Mouse (Mus musculus) right cerebral cortex, postnatal 36 days (tissue): ENCODE results near the gene Dot1l.
"Not testable (repeated sequence)": the region's sequence is repeated elsewhere in the genome, so short reads cannot be mapped to it uniquely, and the experiment has no call there.

Experiments
- DNase-seq, 2 experiments: peaks; one replicate each; pipeline ENCODE4 v3.0.0; 2022; ENCODE audit warnings: low spot score in 2 of 2, mixed read lengths in 1 of 2

The Dot1l gene

DNA sequence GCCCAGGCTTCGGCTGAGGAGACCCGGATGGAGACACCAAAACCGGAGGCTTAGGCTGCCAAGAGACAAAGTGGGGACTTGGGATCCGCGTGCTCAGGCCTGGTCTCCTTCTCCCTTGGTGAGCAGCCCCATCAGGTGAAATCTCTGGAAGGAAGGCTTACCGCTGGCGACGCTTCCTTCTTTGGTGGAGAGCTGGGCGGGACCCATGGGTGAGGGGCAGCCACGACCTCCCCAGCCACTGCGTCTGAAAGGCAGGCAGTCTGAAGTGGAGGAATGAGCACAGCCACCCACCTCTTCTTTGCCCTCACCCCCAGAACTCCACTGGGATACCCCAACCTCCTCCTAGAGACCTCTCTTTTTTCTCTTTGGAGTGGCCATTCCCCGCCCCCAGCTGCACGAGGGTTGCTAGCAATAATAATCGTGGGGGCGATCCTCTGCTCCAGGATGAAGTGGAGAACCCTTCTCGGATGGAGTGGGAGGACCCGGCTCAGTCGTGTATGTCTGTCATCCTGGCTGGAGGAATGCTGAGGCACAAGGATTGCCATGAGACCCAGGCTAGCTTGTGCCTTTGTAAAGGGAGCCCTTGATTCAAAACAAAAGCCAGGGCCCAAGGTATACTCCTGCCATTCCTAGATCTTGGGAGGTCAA, 54.1 kb downstream of the Dot1l start:
- peak in 1 of 2 experiments; percentile 63 for DNase-seq

GRCm38 (mm10) chr10:80810084-80810483, 55.1 kb downstream of the Dot1l start:
- DNase-seq, result no peak

GRCm38 (mm10) chr10:80812391-80813041, 57.5 kb downstream of the Dot1l start:
- DNase-seq, result no peak

- no peak for DNase-seq
These were observed 58.4 kb downstream of the Dot1l start, which contains the start of gene Jsrp1 for GRCm38 (mm10) chr10:80813366-80813765. TSS of gene Jsrp1 (minus strand) at chr10:80813498.

GRCm38 (mm10) chr10:80814800-80815199, 59.8 kb downstream of the Dot1l start:
- no peak for DNase-seq

DNA sequence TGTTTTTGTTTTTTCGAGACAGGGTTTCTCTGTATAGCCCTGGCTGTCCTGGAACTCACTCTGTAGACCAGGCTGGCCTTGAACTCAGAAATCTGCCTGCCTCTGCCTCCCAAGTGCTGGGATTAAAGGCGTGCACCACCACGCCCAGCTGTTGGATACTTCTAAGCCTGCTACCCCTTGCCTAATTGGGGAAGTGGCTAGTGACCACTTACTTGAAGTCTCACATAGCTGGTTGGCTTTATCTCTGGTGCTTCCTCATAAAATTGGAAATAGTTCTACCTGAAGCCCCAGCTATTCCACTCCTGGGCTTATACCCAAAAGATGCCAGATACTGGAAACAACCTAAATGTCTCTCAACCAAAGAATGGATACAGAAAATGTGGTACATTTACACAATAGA, 61.3 kb downstream of the Dot1l start:
- not testable (repeated sequence) for DNase-seq

DNA sequence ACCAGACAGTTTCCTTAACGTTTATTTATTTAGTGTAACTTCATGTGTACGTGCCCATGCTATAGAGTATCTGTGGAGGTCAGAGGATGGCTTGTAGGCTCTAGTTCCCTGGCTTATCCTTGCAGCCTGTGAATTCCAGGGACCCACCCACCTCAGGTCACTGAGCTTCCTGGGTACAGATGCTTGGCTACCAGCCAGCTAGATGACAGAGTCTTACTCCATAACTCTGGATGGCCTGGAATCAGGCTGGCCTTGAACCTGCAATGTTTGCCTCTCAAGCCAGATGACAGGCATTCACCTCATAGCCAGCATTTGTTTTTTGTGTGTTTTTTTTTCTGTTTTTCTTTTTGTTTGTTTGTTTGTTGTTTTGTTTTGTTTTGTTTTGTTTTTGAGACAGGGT, 62.2 kb downstream of the Dot1l start:
- no peak for DNase-seq

DNA sequence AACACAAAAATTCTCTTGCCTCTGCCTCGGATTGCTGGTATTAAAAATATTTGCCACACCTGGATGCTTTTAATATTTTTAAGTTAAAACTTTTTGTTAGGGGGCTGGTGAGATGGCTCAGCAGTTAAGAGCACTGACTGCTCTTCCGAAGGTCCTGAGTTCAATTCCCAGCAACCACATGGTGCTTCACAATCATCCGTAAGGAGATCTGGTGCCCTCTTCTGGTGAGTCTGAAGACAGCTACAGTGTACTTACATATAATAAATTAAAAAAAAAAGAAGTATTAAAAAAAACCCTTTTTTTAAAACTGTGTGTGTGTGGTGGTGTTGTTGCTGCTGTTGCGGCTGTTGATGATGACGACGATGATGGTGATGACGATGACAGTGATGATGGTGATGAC, 62.9 kb downstream of the Dot1l start:
- DNase-seq, result not testable (repeated sequence)

- DNase-seq, result no peak
These were observed 63.7 kb downstream of the Dot1l start for GRCm38 (mm10) chr10:80818599-80819281.

DNA sequence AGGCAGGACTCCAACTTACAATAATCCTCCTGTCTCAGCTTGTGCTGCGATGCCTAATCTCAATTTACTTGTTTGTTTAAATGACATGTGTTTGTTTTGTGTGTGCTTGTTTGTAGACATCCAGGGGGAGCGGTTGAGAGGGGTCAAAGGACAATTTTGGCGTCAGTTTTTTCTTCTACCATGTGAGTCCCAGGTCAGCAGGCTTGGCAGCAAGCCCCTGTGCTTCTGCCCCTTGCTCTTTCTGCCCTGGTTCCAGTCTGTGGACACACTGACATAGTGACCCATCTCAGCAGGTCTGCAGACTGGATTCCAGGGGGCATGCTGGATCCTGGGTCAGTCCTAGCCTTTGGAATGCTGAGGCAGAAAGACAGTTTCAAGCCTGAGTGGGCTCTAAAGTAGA, 64.4 kb downstream of the Dot1l start:
- DNase-seq, result no peak

DNA sequence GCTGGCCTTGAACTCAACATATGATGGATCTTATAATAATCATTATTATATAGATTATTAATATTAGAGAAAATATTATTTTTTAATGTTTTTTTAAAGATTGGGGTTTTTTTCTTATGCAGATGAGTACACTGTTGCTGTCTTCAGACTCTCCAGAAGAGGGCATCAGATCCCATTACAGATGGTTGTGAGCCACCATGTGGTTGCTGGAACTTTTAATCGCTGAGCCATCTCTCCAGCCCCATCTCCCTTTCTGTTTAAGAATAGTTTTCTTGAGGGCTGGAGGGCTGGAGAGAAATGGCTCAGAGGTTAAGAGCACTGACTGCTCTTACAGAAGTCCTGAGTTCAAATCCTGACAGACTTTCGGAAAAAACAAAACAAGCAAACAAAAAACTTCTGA, 67.0 kb downstream of the Dot1l start:
- no peak for DNase-seq

GRCm38 (mm10) chr10:80822528-80822927, 67.5 kb downstream of the Dot1l start:
- no peak for DNase-seq

DNA sequence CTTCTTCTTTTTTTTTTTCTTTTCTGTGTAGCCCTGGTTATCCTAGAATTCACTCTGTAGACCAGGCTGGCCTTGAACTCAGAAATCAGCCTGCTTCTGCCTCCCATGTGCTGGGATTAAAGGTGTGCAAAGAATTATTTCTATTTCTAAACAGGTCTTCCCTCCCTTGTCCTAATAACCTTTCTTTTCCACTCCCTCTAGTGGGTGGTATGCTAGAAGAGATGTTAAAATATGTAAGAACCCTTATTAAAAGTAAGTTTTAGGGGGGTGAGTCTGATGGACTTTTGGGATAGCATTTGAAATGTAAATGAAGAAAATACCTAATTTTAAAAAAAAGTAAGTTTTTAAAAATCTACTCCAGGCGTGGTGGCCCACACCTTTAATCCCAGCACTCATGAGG, 68.3 kb downstream of the Dot1l start:
- no peak for DNase-seq

DNA sequence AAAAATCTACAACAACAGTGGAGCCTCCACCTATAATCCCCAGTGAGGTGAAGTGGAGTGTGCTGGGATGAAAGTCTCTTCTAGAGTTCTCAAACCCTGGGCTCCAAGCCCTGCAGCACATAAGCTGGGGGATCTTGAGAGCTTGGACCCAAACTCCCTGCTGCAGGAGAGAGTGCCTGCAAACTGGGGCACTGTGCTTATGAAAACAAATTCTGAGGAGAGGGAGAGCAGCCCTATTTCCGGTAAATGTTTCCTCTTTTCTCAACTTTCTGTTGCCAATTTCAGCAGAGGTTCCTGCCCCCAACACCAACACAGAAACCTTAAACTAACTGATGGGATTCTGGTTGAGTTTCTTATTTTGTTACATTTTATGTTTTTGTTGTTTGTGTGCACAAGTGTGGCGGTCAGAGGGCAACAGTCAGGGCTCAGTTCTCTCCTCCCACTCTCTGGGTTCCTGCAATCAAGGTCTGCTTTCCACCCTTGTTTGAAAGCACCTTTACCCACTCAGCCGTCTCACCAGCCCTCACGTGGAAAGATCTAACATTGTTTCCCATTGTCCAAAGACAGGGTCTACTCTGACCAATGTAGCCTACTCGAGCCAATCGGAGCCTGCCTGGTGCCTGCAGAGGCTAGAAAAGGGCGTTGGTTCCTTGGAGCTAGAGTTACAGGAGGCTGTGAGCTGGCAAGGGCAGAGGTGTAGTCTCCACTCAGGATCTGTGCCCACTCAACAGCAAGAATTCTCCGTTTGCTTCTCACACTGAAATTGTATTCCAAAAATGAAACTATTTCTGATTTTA, 69.0 kb downstream of the Dot1l start:
- DNase-seq, result no peak

DNA sequence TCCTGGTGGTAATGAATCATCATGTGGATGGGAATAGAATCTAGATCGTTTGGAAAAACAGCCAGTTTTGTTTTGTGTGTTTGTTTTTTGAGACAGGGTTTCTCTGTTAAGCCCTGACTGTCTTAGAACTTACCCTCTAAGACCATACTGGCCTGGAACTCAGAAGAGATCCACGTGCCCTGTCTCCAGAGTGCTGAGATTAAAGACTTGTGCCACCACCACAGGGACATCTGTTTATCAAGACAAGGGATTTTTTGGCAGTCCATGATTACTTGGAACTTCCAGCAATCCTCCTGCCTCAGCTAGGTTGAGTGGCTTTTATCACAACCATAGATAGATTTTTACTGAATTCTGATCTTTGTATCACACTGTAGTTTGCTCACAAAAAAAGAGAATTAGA, 69.8 kb downstream of the Dot1l start:
- no peak for DNase-seq

- DNase-seq, result peak; percentile 100
These were observed 71.4 kb downstream of the Dot1l start, which contains the start of gene Oaz1 for GRCm38 (mm10) chr10:80826151-80827062. TSS of gene Oaz1 (plus strand) at chr10:80826656.

GRCm38 (mm10) chr10:80827063-80827869, 72.3 kb downstream of the Dot1l start:
- no peak for DNase-seq

- no peak for DNase-seq
These were observed 72.9 kb downstream of the Dot1l start for GRCm38 (mm10) chr10:80827870-80828420.

DNA sequence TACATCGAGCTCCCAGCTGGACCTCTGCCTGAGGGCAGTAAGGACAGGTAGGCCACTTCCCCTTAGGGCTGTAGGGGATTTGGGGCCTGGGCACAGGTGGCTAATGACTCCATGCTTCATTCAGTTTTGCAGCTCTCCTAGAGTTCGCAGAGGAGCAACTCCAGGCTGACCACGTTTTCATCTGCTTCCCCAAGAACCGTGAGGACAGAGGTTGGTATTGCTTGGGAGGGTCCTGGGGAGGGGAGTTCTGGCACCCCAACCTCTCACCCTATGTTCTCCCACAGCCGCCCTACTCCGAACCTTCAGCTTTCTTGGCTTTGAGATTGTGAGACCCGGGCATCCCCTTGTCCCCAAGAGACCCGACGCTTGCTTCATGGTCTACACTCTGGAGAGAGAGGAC, 73.6 kb downstream of the Dot1l start:
- not testable (repeated sequence) for DNase-seq
